Mouse (Mus musculus) heart, embryonic 14.5 days (tissue): ENCODE measurements around the gene Tvp23a. TPM values are rescaled to one million over a fixed set of nuclear protein-coding genes. Genes with fewer than 3 reads are reported as not detected.

Experiments used
- ATAC-seq: fragments of 200-750 bp; cut with Nextera tagmentation; 2 replicates; pipeline ENCODE4 v1.8.0; 2017; ENCODE audit warnings: low read depth, moderate TSS enrichment; ENCODE audit not compliant: insufficient number of reproducible peaks, insufficient read depth, low FRiP score
- H3K27ac ChIP-seq, 2 experiments: fragments of 200-500 bp in 1 of 2; fragments of 300-500 bp in 1 of 2; sonication (generic) in 1 of 2; replicated peaks in 1 of 2; 2 replicates each; pipeline ENCODE4 v1.5.1; 2012 to 2014; ENCODE audit warnings: low read depth in 2 of 2, low read length in 2 of 2, control low read depth in 1 of 2, mild to moderate bottlenecking in 1 of 2, mixed read lengths in 1 of 2; ENCODE audit not compliant: control insufficient read depth in 1 of 2, insufficient read depth in 1 of 2
- H3K27me3 ChIP-seq: fragments of 300-500 bp; sonication (generic); 2 replicates; pipeline ENCODE4 v1.6.1; 2014; ENCODE audit warnings: mild to moderate bottlenecking, low read length, control low read depth; ENCODE audit not compliant: control insufficient read depth, insufficient read depth
- H3K36me3 ChIP-seq: fragments of 300-500 bp; sonication (generic); 2 replicates; pipeline ENCODE4 v1.6.1; 2014; ENCODE audit warnings: mild to moderate bottlenecking, control low read depth, low read length, mixed read lengths; ENCODE audit not compliant: control insufficient read depth, insufficient read depth
- H3K4me1 ChIP-seq, 2 experiments: fragments of 200-500 bp in 1 of 2; fragments of 300-500 bp in 1 of 2; sonication (generic) in 1 of 2; 2 replicates each; pipeline ENCODE4 v1.6.1; 2012 to 2014; ENCODE audit warnings: low read length in 2 of 2, control low read depth in 1 of 2, mixed read lengths in 1 of 2; ENCODE audit not compliant: control insufficient read depth in 2 of 2, insufficient read depth in 2 of 2
- H3K4me2 ChIP-seq: fragments of 300-500 bp; sonication (generic); 2 replicates; pipeline ENCODE4 v1.6.1; 2014; ENCODE audit warnings: mild to moderate bottlenecking, low read length
- H3K4me3 ChIP-seq, 2 experiments: fragments of 200-500 bp in 1 of 2; fragments of 300-500 bp in 1 of 2; sonication (generic) in 1 of 2; 2 replicates each; pipeline ENCODE4 v1.5.1; 2012 to 2014; ENCODE audit warnings: low read length in 2 of 2, mild to moderate bottlenecking in 2 of 2, control low read depth in 1 of 2, low read depth in 1 of 2, moderate library complexity in 1 of 2; ENCODE audit not compliant: control insufficient read depth in 1 of 2, insufficient read depth in 1 of 2
- H3K9ac ChIP-seq: fragments of 300-500 bp; sonication (generic); 2 replicates; pipeline ENCODE4 v1.6.1; 2014; ENCODE audit warnings: mild to moderate bottlenecking, low read length
- H3K9me3 ChIP-seq: fragments of 300-500 bp; sonication (generic); 2 replicates; pipeline ENCODE4 v1.6.1; 2016; ENCODE audit warnings: low read length, control low read depth; ENCODE audit not compliant: control insufficient read depth
- WGBS: fragments of 180-500 bp; shearing (Covaris S2); extraction: QIAGEN DNeasy Blood & Tissue Kit; methylation state at CpG from one replicate; pipeline ENCODE4 v1.1.7; 2014; 5-methylcytosine and 5-hydroxymethylcytosine counted together
- polyA plus RNA-seq: library from polyadenylated mRNA; unstranded; fragments of >200 nt; fragmentation: Nextera tagmentation; extraction: Ambion mirVana; gene quantifications from 2 replicates; pipeline ENCODE4 v1.2.1, GENCODE M21; 2014

Tvp23a gene
- polyA plus RNA-seq, 1 experiment from 2014 or later = 3.0 TPM

GRCm38 (mm10) chr16:10374254-10375011, 72.7 kb downstream of the Tvp23a start:
- H3K27ac ChIP-seq = no peak overlapping the region
- peak overlapping the region; percentile 62 for H3K4me2 ChIP-seq
- peak overlapping the region; percentile 34 for H3K9ac ChIP-seq
- peak overlapping the region in 1 of 2 experiments; percentile 6; a peak in 1 of 4 replicates for H3K4me3 ChIP-seq
- 23% methylated on average over 13 of the region's 13 CpGs for WGBS
- no peaks in the 10 kb centered on the region for H3K36me3 ChIP-seq
- ATAC-seq = peak; percentile 38; the same call in 1 of the 2 replicates
- H3K27me3 ChIP-seq = no peaks in the 10 kb centered on the region
- peaks cover 7 to 9% of the 10 kb centered on the region in 2 experiments for H3K4me1 ChIP-seq
- no peaks in the 10 kb centered on the region for H3K9me3 ChIP-seq

- no peaks in the 10 kb centered on the region for H3K9me3 ChIP-seq
- H3K27ac ChIP-seq = no peak overlapping the region
- H3K27me3 ChIP-seq = no peaks in the 10 kb centered on the region
- H3K4me2 ChIP-seq = no peak overlapping the region
- no peak overlapping the region for H3K4me3 ChIP-seq
- H3K4me1 ChIP-seq = peaks cover 10 to 11% of the 10 kb centered on the region in 2 experiments
- no peaks in the 10 kb centered on the region for H3K36me3 ChIP-seq
- ATAC-seq = no peak
- H3K9ac ChIP-seq = no peak overlapping the region
- WGBS = 71% methylated on average over 4 of the region's 4 CpGs
Measured at GRCm38 (mm10) chr16:10372372-10372771, 74.8 kb downstream of the Tvp23a start.

Other genes starting within 250 kb of the Tvp23a start
- 35.9 and 37.2 TPM in 2 replicates for gene Emp2, start 133.4 kb downstream of the Tvp23a start, polyA plus RNA-seq
- 0.32 and 0.97 TPM in 2 replicates for gene Tekt5, start 51.9 kb downstream of the Tvp23a start, polyA plus RNA-seq
- gene Nubp1, start 35.4 kb downstream of the Tvp23a start, polyA plus RNA-seq = 33.5 and 33.7 TPM in 2 replicates
- 0.30 and 0.59 TPM in 2 replicates for gene Ciita, start 32.7 kb upstream of the Tvp23a start, polyA plus RNA-seq
- gene Dexi, start 95.7 kb upstream of the Tvp23a start, polyA plus RNA-seq = 27.1 and 29.0 TPM in 2 replicates
- gene Clec16a, start 98.0 kb upstream of the Tvp23a start, polyA plus RNA-seq = 32.5 and 34.8 TPM in 2 replicates